Mouse (Mus musculus) heart, adult 9 months (tissue): Measurements from ENCODE around the gene Hoxc13.
A peak's percentile ranks its signal among the peaks of the same experiment; 100 is the strongest.

Experiments
- DNase-seq, 2 experiments: peaks; one replicate each; pipeline ENCODE4 v3.0.0; 2022; ENCODE audit warnings: low spot score in 2 of 2

The Hoxc13 gene

DNA sequence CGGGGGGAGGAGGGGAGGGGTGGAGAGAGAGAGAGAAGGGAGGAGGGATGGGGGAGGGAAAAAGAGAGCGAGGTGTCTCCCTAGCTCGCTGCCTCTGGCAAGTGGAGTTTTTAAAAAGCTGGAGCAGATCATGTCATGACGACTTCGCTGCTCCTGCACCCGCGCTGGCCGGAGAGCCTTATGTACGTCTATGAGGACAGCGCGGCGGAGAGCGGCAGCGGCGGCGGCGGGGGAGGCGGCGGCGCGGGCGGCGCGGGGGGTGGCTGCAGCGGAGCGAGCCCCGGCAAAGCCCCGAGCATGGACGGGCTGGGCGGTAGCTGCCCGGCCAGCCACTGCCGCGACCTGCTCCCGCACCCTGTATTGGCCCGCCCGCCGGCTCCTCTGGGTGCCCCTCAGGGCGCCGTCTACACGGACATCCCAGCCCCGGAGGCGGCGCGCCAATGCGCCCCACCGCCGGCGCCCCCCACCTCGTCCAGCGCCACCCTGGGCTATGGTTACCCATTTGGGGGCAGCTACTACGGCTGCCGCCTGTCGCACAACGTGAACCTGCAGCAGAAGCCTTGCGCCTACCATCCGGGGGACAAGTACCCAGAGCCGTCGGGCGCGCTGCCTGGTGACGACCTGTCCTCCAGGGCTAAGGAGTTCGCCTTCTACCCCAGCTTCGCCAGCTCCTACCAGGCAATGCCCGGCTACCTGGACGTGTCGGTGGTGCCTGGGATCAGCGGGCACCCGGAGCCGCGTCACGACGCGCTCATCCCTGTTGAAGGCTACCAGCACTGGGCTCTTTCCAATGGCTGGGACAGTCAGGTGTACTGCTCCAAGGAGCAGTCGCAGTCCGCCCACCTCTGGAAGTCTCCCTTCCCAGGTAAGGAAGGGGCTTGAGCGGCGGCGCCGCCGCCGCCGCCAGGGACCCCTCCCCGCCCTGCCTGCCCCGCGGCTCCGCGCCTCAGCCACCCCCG lies at the start of gene Hoxc13:
Hoxc13 (plus strand) TSS at position 51 of the 959 bp plus-strand sequence.
- DNase-seq: no peak

DNA sequence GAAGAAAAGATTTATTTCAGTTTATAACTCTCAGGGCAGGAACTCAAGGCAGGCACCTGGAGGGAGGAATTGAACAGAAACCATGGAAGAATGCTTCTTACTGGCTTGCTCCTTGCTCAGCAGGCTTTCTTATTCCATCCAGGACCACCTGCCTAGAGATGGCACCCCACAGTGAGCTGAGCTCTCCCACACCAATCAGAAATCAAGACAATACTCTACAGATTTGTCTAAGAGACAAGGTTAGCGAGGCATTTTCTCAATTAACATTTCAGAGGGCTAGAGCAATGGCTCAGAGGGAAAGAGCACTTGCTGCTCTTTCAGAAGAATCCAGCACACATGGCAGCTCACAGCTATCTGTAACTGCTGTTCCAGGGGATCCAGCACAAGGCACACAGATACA lies 35.1 kb upstream of the Hoxc13 start:
- no peak for DNase-seq

- DNase-seq: no peak
These were observed 25.8 kb upstream of the Hoxc13 start for GRCm38 (mm10) chr15:102895115-102895514.

DNA sequence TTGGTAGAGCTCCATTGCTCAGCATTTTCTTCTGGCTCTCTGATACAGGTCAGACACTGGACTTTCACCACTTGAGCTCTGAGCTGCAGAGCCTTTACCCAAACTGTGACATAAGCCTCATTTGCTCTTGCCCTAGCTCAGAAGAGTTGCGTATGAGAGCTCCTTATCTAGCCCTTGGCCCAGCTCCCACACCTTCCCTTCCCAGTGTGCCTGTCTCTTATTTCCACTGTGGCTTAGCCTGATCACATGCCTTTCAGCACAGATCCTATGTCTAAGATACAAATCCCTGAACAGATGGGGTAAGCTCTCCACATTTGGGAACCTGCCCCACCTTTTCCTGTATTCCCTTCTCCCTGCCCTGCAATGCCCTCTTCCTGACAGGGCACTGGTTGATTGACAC lies 16.0 kb upstream of the Hoxc13 start:
- no peak for DNase-seq

DNA sequence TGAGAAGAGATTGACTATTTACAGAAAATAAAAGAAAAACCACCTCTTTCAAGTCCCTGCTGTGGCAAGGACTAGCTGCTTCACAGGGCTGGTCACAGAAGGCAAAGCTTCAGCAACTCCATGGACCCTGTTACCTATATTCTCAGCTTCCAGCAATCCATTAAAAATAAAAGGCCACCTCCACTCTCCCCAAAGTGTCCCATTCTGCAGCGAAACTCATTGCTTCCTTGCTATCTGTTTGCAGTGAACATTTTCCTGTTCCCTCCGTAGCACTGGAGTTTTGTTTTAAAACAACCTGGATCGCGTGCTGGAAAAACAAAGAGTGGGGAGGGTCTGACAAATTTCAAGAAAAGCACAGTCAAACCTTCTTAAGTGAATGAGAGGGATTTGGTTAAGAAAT lies 11.4 kb upstream of the Hoxc13 start:
- no peak for DNase-seq

- DNase-seq: no peak
These were observed 10.9 kb upstream of the Hoxc13 start for GRCm38 (mm10) chr15:102910038-102910437.

- no peak for DNase-seq
These were observed 10.3 kb upstream of the Hoxc13 start for GRCm38 (mm10) chr15:102910496-102911095.

GRCm38 (mm10) chr15:102913038-102913585 lies 7.8 kb upstream of the Hoxc13 start:
- DNase-seq: no peak

- DNase-seq: no peak
These were observed 2.8 kb upstream of the Hoxc13 start for GRCm38 (mm10) chr15:102917972-102918572.

DNA sequence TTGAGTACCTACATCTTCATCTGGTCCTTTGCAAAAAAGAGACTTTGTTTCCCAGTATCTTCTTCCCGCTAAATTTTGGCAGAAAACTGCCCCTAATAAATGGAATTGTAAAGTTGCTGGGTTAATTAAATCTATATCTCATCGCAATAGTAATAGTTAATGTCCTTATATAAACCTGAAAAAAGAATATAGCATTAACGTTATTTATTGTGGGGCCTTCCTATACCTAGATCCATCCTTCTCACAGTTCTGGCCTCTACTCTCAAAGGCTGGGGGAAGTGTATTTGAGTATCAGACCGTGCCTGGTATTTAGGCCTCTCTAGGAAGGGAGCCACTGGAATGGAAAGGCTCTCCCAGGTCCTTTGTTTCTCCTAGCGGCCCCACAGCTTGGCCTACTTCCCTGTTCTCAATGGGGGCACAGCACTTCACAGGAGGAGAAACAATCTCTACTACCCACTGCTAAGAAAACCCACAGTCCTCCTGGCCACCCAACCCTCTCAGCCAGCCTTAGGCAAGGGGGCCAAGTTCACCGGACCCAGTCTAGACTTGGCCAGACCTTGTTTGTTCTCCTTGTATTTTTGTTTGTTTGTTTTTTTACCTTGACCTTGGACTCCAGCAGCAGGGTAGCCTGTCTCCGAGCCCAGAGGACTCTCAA lies 2.2 kb upstream of the Hoxc13 start:
- no peak for DNase-seq

DNA sequence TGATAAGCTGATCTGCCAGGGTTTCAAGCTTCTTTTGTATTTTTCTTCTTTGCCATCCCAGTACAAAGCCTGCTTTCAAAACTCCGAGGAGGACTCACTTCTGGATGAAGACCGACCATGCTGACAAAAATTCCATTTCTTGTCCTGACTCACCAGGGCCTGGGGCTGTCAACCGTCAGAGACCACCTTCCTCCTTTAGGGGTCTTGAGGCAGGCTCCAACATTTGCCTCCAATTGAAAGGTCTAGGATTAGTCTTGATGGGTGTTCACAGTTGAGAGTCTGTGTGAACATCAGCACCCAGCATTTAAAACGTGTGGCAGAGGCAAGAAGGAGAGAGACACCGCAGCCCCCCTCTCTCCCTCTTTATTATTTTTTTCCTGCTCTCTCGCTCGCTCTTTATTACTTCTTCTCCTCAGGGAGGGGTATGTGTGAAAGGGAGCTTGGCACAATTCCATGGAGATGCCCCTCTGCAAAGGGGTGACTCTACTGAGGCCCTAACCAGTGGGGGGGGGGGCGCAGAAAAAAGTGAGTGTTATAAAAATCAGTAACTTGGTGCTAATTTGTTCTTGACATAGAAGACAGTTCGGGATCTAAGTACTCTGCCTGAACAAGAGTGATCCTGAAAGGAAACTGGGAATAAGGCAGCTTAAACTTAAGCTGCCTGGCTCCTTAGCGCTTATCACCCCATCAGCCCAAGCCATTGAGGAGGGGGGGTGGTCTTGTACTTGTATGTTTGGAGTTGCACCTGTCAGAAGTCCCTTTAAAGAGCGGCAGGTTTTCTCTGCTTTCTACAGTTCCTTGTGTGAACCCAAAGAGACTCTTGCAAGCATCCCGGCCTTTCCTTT lies 1.3 kb upstream of the Hoxc13 start:
- DNase-seq: no peak

DNA sequence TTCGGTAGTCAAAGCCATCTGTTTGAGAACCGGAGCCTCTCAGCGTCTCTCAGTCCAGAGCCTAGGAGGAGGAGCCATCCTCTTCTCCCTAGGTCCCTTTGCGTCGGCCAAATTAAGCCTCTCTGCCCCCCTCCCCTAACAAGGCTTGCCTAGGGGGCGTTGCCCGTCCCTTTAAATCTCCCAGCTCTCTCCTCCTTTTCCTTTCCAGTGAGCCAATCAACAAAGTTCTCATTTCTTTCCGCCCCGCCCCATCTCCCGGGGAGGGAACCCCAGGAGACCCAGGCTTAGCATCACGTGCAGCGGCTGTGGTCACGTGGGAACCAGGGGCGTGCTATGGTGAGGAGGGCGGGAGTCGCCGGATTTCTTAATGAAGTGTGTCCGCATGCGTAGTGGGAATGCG lies 284 bp upstream of the Hoxc13 start:
- DNase-seq: peak; percentile 29 to 39

DNA sequence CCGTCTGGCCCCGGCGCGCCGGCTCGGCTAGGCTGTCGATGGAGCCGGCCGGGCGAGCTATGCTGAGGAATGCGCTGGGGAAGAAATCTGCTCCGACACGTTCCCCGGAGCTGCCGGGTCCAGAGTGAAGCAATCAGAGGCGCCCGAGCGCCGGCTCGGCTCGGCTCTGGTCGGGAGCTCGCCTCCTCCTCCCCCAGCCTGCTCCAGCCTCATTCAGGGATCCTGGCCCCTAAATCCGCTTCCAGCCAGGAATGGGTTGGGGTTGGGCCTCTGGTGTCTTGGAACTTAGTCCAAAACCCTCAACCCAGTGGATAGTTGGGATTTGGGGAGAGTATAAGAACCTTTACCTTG lies 1.1 kb downstream of the Hoxc13 start:
- no peak for DNase-seq

GRCm38 (mm10) chr15:102922636-102923500 lies 2.0 kb downstream of the Hoxc13 start:
- DNase-seq: no peak

DNA sequence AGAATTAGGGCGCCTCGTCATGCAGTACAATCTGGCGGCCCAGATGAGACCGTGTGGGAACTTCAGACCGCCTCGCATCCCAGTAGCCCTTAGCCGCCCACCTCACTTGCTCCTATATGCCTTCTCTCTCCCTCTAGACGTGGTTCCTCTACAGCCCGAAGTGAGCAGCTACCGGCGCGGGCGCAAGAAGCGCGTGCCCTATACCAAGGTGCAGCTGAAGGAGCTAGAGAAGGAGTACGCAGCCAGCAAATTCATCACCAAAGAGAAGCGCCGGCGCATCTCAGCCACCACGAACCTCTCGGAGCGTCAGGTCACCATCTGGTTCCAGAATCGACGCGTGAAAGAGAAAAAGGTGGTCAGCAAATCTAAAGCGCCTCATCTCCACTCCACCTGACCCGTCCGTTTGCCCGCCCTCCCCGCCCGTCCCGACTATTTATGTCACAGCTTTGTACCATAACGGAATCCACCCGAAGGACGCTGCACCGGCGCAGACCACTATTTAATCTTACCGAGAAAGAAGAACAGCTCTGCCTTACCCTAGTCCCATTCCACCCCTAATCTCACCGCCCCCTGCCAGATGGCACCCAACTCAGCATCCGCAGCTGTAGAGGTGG lies 6.2 kb downstream of the Hoxc13 start:
- no peak for DNase-seq

DNA sequence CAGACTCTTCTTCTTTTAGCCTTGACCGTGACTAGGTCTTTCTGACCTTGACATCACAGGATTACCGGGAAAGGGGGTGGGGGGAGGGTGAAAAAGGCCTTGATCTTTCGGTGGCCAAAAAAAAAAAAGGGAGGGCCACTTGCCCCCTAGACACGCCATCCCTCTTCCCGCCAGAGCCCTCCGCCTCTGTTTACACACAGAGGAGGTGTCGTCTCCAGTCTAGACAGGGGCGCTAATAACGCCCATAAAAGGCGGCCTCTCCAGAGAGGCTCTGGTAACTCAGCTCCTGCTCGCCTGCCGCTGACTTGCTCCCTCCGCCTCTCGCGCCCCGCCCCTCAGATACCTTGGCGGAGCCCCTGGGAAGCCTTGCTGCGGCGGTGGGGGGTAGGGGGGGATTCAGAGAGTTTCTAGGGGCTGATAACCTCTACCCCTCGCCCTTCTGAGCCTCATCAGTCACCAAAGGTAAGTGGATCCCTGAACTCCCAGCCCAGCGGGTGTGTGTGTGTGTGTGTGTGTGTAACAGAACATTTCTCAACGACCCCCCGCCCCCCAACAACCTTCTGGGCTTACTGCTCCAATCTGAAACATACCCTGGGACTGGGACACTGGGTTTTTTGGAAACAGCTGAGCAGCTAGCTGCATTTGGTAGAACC lies 10.9 kb downstream of the Hoxc13 start:
- no peak for DNase-seq

- DNase-seq: no peak
These were observed 13.5 kb downstream of the Hoxc13 start for GRCm38 (mm10) chr15:102934438-102934837.

- DNase-seq: no peak
These were observed 14.0 kb downstream of the Hoxc13 start for GRCm38 (mm10) chr15:102934897-102935296.
